Mouse (Mus musculus) brain, adult 2 months (tissue): ENCODE measurements around the gene Tas2r114.

Experiments used
- DNase-seq: peaks from one replicate; pipeline ENCODE4 v3.0.0; 2011; ENCODE audit warnings: low read depth, low spot score

Tas2r114 gene

DNA sequence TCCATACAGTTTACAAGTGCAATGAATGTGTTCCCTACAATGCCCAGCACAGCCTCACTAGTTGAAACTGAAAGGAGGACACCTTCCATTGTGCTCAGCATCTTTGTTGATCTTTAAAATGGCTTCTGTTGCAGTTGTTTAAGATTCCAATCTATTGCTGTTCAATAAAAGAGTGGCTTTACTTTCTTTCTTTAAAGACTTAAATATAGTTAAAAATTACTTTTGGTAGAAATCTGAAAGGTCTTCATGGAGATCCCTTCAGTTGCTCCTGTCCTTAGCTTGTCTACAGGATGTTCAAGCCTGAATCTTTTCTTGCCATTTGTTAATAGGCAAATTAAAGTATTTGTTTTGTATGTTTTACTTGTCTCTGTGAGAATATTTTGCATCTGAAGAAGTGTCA lies at the start of gene Tas2r114:
Tas2r114 (minus strand) TSS at position 101 of the 400 bp plus-strand sequence.
- DNase-seq = no peak

GRCm38 (mm10) chr6:131712803-131713202 lies 22.9 kb upstream of the Tas2r114 start:
- DNase-seq = peak; percentile 12

DNA sequence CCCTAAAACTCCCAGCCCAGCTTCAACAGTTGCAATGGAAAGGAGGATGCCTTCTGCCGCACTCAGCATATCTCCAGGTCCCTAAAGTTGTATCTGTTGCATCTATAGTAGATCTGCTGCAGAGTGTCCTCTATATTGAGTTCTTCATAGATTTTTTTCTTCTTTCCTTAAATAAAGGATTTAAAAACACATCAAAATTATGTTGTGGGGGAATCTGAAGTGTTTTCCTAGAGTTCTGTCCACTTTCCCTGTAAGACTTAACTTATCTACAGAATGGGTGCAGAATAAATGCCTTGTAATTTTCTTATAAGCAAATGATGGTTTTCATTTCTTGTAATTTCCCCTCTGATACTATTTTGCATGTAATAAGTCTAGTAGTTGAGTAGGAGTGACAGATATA lies 2.5 kb downstream of the Tas2r114 start, which contains the start of gene Tas2r105:
Tas2r105 (minus strand) TSS at position 101 of the 400 bp plus-strand sequence.
- DNase-seq = no peak

DNA sequence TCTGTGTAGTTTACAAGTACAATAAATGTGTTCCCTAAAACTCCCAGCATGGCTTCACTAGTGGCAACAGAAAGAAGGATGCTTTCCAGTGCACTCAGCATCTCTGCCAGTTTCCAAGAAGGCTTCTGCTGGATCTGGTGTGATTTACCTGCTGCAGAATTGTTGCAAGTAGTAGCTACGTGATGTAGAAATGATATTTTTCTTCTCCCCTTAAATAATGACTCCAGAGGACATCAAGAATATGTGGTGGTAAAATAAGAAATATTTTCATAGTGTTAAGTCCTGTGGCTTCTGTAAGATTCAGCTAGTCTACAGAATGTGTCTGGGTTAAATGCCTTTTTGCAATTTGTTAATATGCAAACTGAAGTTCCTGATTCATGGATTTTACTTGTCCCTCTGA lies 4.2 kb downstream of the Tas2r114 start, which contains the start of gene Tas2r104:
Tas2r104 (minus strand) TSS at position 101 of the 400 bp plus-strand sequence.
- DNase-seq = no peak

DNA sequence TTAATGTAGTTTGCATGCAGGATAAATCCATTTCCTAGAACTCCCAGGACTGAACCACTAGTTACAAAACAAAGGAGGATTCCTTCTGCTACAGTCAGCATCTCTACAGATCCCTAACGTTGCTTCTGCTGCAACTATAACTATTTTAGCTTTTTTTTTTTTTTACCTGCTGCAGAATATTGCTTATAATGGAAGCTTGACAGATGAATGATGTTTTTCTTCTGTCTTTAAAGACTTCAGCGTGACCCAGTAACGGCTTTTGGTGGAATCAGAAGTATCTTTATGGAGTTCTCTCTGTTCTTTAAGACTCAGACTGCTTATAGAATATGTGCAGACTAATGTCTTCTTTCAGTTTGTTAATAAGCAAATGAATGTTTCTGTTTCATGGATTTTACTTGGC lies 11.1 kb downstream of the Tas2r114 start, which contains the start of gene Tas2r106:
Tas2r106 (minus strand) TSS at position 101 of the 400 bp plus-strand sequence.
- DNase-seq = no peak

DNA sequence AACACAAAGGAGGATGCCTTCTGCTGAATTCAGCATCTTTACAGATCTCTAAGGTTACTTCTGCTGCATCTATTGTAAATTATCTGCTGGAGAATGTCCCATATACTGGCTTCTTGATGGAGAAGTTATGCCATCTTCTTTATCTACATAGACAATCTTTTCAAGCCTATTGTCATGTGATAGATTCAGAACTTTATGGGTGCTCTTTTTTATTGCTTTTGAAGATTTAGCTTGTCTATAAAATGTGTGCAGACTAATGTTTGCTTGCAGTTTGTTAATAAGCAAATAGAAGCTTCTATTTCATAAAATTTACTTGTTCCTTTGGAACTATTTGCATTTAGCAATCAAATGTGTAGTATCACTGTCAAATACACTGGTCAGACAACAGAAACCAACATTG lies 29.8 kb downstream of the Tas2r114 start, which contains the start of gene Tas2r107:
Tas2r107 (minus strand) TSS at position 101 of the 400 bp plus-strand sequence.
- no peak for DNase-seq
